Mouse (Mus musculus) right cerebral cortex, postnatal 36 days (tissue): ENCODE data around the gene Vcl.

ENCODE experiments used
- DNase-seq, 2 experiments: peaks; one replicate each; pipeline ENCODE4 v3.0.0; 2022; ENCODE audit warnings: low spot score in 2 of 2, mixed read lengths in 1 of 2

Gene Vcl

DNA sequence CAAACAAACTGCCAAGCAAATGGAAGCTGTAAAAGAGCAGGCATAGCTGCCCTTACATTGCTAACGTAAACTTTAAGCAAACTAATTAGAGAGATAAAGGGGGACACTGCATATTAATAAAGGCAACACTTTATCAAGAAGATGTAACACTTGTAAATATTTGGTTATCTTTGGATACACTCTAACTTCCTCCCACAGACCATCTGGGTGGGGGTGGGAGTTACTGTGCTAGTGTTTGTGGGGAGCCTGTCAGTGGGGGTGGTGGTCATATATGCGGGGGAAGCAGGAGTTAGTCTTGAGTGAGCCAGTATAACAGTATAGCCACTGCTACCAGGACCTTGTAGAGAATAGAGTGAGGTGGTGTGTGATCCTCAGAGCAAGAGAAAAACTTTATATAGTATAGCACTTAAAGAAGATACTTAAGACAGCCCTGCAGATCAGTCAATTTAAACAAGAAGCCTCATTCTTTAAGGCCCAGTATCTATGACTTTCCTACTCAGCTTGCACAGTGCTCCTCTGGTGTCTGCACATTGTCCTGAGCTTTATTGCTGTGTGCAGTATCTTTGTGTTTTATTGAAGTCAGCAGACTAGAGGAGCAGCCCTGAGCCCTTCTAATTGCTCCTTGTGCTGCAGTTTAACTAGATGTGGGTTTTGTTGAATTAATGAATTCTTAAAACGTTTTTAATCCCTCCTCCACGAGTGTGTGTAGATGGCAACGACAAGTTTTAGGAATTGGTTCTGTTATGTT lies 133.7 kb downstream of the Vcl start:
- no peak for DNase-seq

DNA sequence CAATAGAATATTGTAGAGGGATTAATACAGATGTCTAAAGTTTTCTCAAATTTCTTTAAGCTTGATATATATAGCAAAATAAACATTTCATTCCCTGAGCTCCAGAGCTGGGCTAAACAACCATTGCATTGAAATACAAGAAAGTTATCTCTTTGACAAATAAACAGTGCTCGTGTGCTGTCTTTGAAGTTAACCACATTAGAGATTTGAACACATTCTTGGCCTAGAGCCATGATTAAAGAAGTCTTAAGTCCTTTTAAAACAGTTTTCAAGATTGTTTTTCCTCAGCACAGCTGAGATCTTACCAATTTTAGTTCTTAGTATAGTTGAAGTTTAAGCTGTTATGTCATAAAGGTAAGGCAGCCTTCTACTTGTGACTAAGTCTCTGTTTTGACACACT lies 135.1 kb downstream of the Vcl start:
- no peak for DNase-seq

DNA sequence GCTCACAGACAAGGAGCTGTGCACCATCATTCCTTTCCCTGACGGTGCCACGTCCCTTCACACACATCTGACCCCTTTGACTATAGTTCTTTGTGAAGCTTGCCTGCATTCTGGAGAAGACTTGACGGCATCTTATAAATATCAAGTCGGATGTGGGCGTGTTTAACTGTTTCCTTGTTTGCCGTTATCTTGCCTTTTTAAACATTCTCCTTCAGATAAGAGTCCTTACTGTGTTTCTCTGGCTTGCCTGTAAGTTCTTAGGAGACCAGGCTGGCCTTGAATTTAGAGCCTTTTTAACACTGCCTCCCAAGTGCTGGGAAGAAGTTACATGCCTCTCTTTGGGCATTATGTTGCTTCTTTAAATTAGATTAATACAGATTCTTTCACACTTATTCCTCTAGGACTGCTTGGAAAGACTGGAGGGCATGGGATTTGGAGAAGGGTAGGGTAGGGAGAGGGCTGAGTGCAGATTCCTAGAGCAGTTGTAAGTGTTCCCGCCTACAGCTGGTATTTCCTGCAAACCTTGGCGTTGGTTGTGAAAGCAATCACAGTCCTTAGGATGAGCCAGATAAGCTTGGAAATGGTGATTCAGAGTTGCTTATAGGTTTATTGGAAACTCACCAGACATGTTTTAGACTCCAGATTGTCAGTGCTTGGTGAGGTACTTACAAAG lies 136.4 kb downstream of the Vcl start:
- no peak for DNase-seq

DNA sequence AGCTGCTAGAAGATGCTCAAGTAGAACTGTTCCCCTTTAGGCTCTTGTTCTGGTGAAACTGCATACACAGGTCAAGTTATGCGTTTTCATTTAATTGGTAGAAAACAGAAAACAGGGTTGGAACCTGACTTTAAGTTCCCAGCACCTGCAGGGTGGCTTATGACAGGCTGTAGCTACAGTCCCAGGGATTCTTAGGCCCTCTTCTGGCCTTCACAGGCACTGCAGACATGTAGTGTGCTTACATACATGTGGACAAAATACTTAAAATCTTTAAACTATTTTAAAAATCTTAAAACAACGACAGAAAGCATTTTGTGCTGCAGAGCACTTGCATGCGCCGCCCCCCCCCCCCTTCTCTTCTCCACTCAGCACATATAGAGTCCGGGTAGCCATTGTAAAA lies 140.4 kb downstream of the Vcl start:
- DNase-seq = no peak

DNA sequence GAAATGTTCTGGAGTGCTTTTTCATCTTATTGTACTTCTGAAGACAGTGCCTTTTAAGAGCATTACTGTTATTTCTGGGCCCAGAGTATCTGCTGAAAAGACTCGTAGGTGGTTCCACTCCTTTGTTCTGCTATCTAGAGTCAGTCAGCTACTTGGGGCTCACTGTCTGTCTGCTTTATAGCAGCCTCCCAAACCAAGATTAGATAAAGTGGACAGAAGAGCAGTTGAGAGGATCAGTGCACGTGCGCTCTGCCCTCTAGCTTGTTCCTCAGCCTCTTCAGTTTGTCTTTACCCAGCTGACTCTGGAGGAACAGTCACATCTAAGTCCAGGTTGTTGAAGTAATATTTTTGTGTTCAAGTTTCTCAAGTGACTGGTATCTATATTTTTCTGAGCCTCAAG lies 144.8 kb downstream of the Vcl start:
- no peak for DNase-seq

DNA sequence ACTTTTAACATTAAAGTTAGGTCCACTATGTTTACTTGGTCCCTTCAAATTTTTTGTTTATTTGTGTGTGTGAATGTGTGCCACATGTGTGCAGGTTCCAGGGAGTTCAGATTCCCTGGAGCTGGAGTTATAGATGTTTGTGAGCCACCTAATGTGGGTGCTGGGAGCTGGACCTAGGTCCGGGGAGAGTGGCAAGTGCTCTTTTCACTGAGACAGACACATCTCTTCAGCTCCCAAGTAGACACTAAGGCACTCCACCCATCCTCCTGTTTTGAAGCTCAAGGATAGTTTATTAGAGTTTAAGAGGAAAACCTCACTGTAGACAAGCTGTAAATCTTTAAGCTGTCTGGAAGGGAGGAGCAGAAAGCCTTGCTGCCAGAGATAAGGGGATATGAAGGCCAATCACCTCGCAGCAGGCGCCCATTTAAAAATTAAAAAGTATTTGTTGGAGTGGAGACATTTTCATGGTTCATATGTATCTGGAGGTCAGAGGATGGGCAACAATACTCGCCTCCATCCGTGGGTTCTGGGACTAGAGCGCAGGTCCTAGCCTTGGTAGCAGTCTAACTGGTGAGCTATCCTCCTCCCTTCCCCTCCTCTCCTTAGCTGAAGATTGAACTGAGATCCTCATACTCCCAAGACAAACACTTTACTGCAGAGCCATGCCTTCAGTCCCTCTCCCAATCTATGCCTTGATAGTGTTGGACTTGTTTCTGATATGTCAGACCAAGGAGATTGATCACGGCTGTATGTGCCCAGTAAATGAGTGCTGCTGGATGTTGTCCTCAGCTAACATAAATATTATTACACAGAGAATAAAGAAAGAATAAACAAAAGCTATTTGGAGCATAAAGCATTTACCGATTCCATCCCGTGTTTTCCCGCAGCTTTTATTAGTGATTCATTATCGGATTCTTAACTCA lies 145.5 kb downstream of the Vcl start:
- no peak for DNase-seq

DNA sequence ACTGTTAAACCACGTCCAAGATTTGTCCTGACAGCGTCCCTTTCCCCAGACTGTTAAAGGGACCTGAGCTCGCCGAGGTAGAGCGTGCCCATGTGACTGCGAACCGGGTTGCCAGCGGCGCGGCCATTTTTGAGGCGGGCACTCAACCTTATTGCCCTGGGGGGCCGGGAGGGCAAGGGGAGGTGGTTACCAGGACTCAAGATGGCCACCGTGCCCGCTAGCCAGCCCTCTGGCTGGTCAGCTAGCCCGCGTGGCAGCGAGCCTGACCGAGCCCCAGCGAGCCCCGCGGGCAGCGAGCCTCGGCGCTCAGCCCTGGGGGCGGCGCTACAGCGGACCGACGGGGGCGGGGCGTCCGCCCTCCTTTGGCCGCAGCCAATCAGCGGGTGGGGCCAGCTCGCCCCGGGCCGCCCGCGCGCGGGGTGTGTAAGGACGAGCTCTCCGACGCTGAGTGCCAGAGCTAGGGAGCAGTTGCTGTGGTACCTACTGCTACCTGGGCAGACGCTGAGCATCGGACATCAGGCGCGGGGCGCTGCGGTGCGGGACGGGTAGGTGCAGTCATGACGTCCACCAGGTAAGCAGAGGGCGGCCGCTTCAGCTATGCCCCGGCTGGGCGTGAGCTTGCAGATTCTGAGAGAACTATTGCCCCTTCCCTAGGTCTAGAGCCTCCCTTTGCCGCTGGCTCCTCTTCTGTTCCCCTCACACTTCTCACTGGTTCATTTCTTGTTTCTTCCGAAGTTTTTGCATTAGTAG lies 146.7 kb downstream of the Vcl start:
- DNase-seq = peak; percentile 75 to 77

DNA sequence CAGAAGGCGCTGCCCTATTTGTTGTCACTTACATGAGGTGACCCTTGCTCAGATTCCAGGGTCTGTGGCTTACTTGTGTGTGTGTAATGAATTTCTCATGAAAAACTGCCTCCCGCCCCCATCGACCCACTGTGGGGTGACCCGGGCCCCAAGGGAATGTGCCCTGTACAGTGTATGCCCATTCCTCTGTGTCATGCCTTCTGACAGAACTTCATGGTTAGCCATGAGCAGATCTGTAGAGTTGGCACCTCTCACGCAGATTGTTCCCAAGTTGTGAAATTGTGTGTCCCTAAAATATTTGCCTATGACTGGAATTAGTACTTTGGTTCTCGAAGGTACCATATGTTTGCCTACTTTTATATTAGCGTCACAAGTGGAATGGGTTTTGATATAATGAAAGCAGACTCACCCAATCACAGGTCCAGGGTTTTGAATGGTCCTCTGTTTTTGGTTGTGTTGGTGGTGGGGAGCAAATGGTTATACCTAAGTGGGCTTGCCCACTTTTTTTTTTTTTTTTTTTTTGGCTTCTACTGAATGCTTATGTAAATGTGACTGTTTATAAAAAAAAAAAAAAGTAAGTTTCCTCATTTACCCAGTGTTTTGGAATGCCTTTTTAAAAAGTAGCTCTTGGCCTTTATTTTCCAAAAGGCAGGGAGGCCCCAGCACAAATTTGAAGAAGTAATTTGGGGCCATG lies 147.4 kb downstream of the Vcl start:
- no peak for DNase-seq

DNA sequence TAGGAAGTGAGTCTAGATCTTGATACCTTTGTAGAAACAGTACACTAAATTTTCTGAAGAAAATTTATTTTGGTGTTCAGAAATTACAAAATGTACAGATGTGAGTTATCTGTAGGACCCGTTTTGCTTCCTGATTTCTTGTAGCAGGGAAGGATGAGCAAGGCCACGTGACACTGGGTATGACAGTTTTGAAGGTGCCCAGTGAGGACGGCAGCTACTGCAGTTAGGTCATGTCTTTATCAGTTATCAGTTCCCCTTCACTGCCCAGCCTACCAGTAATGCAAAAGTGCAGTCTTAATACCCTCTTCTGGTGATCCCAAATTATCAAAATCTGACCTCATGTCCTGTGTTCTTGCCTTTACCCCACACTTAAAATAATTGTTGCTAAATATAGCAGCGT lies 148.7 kb downstream of the Vcl start:
- DNase-seq = no peak

DNA sequence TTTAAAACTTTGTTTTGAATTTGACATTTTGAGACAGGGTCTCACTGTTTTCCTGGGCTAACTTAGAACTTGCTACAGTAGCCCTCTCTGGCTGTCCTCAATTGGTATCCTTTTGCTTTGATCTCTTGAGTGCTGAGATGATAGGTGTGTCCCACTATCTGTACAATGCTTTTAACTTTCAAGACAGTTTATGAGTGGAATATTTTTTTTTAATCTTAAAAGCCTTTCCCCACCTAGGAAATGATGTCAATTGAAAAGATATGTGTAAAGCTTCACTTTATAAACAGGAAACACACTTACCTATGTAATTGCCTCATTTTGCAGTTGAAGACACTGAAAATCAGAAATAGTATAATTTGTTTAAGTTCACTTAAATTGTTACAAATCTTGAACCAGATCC lies 149.3 kb downstream of the Vcl start:
- no peak for DNase-seq

DNA sequence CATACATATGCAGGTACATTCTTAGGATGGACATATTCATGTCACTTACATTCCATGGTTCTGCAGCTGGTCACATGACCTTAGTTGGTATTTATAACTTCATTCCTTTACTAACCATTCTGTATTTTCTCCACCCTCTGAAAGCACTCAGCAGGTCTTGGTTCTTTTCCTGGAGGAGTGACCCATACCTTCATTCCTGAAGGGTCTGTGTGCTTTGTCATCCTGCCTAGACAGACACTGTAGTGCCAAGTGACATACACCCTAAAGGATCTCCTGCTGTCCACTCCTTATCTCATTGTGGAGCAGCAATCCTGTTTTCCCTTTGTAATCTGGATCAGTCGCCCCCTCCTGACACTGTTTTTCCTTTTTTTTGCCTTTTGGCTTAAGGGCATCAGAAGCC lies 153.6 kb downstream of the Vcl start:
- DNase-seq = no peak
